Mouse (Mus musculus): ENCODE measurements around the gene Cd82. TPM values are rescaled to one million over a fixed set of nuclear protein-coding genes. Genes with fewer than 3 reads are reported as not detected.

The Cd82 gene
- polyA plus RNA-seq, 1 experiment: 13.3 TPM

- peaks cover 14% of the 10 kb centered on the region for H3K4me1 ChIP-seq
- no peaks in the 10 kb centered on the region for H3K36me3 ChIP-seq (replicated peaks; ENCODE audit: low read length)
- TF ChIP-seq GATA1 (IDR thresholded peaks at IDR 0.05; ENCODE audit: borderline replicate concordance, low read length): no peak
- no peak for TF ChIP-seq FLI1 (IDR thresholded peaks at IDR 0.05; ENCODE audit: low read length)
- peaks cover 60% of the 10 kb centered on the region for H3K27me3 ChIP-seq (replicated peaks)
- H3K4me3 ChIP-seq (replicated peaks): no peak overlapping the region
- peaks cover 8% of the 10 kb centered on the region for H3K9me3 ChIP-seq
Measured at GRCm38 (mm10) chr2:93372097-93372571, 90.8 kb downstream of the Cd82 start.

Other genes with a start within 250 kb of the Cd82 start
- 8.8 and 11.6 TPM in 2 replicates for gene Tspan18, start 128.6 kb downstream of the Cd82 start, polyA plus RNA-seq (2012; ENCODE audit: insufficient read depth, low replicate concordance)
- not detected in 2 replicates for gene Gm10803, start 97.4 kb upstream of the Cd82 start, polyA plus RNA-seq (2012; ENCODE audit: insufficient read depth, low replicate concordance)
- 0.03 TPM in 1 of 2 replicates, not detected in the other for gene Alx4, start 179.2 kb upstream of the Cd82 start, polyA plus RNA-seq (2012; ENCODE audit: insufficient read depth, low replicate concordance)